Mouse (Mus musculus) midbrain, embryonic 13.5 days (tissue): Measurements from ENCODE around the gene Zfp949. TPM values are rescaled to one million over a fixed set of nuclear protein-coding genes. Genes with fewer than 3 reads are reported as not detected.
A peak's percentile ranks its signal among the peaks of the same experiment; 100 is the strongest.

Experiments
- ATAC-seq: fragments of 200-750 bp; cut with Nextera tagmentation; 2 replicates; pipeline ENCODE4 v1.8.0; 2017; ENCODE audit warnings: mild to moderate bottlenecking, moderate TSS enrichment, moderate library complexity
- H3K27ac ChIP-seq: fragments of 300-500 bp; sonication (generic); 2 replicates; pipeline ENCODE4 v1.5.1; 2015; ENCODE audit warnings: inconsistent platforms, mild to moderate bottlenecking, moderate library complexity
- H3K27me3 ChIP-seq: fragments of 300-500 bp; sonication (generic); 2 replicates; pipeline ENCODE4 v1.6.1; 2015; ENCODE audit warnings: mild to moderate bottlenecking, inconsistent platforms
- H3K36me3 ChIP-seq: fragments of 300-500 bp; sonication (generic); 2 replicates; pipeline ENCODE4 v1.6.1; 2015; ENCODE audit warnings: mild to moderate bottlenecking, inconsistent platforms
- H3K4me1 ChIP-seq: fragments of 300-500 bp; sonication (generic); replicated peaks from 2 replicates; pipeline ENCODE4 v1.6.1; 2015; ENCODE audit warnings: inconsistent platforms
- H3K4me2 ChIP-seq: fragments of 300-500 bp; sonication (generic); replicated peaks from 2 replicates; pipeline ENCODE4 v1.6.1; 2015; ENCODE audit warnings: moderate library complexity, mild to moderate bottlenecking, inconsistent platforms
- H3K4me3 ChIP-seq: fragments of 300-500 bp; sonication (generic); replicated peaks from 2 replicates; pipeline ENCODE4 v1.5.1; 2015; ENCODE audit warnings: mild to moderate bottlenecking, inconsistent platforms
- H3K9ac ChIP-seq: fragments of 300-500 bp; sonication (generic); replicated peaks from 2 replicates; pipeline ENCODE4 v1.6.1; 2015; ENCODE audit warnings: mild to moderate bottlenecking, inconsistent platforms
- H3K9me3 ChIP-seq: fragments of 300-500 bp; sonication (generic); 2 replicates; pipeline ENCODE4 v1.6.1; 2016; ENCODE audit warnings: mild to moderate bottlenecking, inconsistent platforms
- WGBS: fragments of 180-500 bp; shearing (Covaris S2); methylation state at CpG from one replicate; pipeline ENCODE4 v1.1.7; 2015; 5-methylcytosine and 5-hydroxymethylcytosine counted together
- polyA plus RNA-seq: library from polyadenylated mRNA; unstranded; fragments of >200 nt; fragmentation: Nextera tagmentation; extraction: Ambion mirVana; gene quantifications from 2 replicates; pipeline ENCODE4 v1.2.1, GENCODE M21; 2015

The Zfp949 gene
- 18.5 and 20.4 TPM in 2 replicates for polyA plus RNA-seq

DNA sequence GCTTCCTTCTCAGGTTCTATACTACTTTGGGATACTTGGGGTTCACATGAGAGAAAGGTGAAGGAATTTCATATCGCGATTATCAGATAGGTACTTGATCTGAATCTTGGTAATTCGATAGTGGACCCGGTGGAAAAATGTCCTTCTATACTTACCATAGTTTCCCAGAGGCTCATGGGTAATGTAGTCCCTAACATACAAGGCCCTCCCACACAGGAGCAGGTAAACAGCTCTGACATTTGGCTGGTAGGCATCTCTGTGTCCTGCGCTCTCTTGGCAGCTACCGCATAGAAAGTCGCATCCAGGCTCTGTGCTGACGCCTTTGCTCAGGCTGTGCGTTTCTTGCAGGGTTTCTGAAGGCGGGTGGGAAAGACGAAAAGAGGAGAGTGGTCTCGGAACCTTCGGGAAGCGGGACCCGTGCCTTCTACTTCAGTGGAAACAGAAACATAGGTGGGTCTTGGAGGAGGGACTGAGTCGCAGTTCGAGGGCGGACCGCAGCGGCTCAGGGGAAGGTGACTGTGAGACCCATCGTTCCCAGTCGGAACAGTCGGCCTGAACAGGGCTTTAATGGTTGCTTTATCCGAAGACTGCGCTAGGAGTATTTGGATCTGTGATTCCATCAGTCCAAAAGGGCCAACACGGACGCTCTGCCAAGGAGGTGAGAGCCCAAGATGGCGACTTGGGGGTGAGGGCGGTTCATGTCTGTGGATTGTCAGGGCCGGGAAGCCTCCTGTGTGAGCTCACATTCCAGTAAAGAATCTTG, at the start of gene Zfp949:
Gene Zfp949, plus strand, starts transcription at position 170 of the 763 bp plus-strand sequence.
- H3K9ac ChIP-seq = peak within 1 kb of the TSS; percentile 84
- WGBS = under 1% methylated on average over 30 of the region's 30 CpGs
- no peaks in the 10 kb centered on the region for H3K27me3 ChIP-seq
- no peaks in the 10 kb centered on the region for H3K9me3 ChIP-seq
- H3K4me2 ChIP-seq = peak within 1 kb of the TSS; percentile 69
- H3K4me1 ChIP-seq = peaks cover 32% of the 10 kb centered on the region
- H3K27ac ChIP-seq = peak within 1 kb of the TSS; percentile 86
- peak; percentile 93 for ATAC-seq
- H3K36me3 ChIP-seq = peaks cover 9% of the 10 kb centered on the region
- peak within 1 kb of the TSS; percentile 81 for H3K4me3 ChIP-seq

- H3K4me3 ChIP-seq = no peak overlapping the region
- no peaks in the 10 kb centered on the region for H3K27me3 ChIP-seq
- 96% methylated on average over 2 of the region's 2 CpGs for WGBS
- H3K9me3 ChIP-seq = no peaks in the 10 kb centered on the region
- no peaks in the 10 kb centered on the region for H3K36me3 ChIP-seq
- no peak overlapping the region for H3K27ac ChIP-seq
- no peaks in the 10 kb centered on the region for H3K4me1 ChIP-seq
- ATAC-seq = no peak
- H3K9ac ChIP-seq = no peak overlapping the region
- no peak overlapping the region for H3K4me2 ChIP-seq
These were observed 47.7 kb upstream of the Zfp949 start for GRCm38 (mm10) chr9:88500112-88500511.

GRCm38 (mm10) chr9:88501846-88502245, 46.0 kb upstream of the Zfp949 start:
- Histone ChIP-seq H3K4me3 (no peak overlapping the region), H3K27me3 (no peaks in the 10 kb centered on the region), H3K36me3 (no peaks in the 10 kb centered on the region), H3K4me2 (no peak overlapping the region), H3K4me1 (no peaks in the 10 kb centered on the region), H3K9me3 (no peaks in the 10 kb centered on the region), H3K27ac (no peak overlapping the region), H3K9ac (no peak overlapping the region)
- 90% methylated on average over 6 of the region's 6 CpGs for WGBS
- ATAC-seq = no peak

DNA sequence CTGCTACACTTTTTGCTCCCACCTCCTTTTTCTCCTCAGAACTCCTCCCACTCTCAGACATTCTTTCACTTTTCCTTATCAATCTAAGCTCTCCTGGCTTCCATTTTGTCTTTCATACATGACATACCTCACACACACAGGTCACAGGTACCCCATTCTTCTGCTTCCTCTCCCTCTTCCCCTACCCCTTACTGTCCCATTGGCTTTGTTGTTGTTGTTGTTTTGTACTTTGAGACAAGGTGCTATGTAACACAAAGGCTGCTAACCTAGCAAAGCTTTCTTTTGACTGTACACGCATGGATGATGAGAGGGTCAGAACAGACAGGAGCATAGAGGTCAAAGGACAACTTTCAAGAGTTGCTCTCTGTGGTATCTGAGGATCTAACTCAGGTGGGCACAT, 32.3 kb upstream of the Zfp949 start:
- Histone ChIP-seq H3K36me3 (peaks cover 10% of the 10 kb centered on the region), H3K4me3 (no peak overlapping the region), H3K4me1 (peaks cover 16% of the 10 kb centered on the region), H3K9me3 (no peaks in the 10 kb centered on the region), H3K4me2 (no peak overlapping the region), H3K27me3 (no peaks in the 10 kb centered on the region), H3K27ac (no peak overlapping the region), H3K9ac (no peak overlapping the region)
- no peak for ATAC-seq
- WGBS = 86% methylated on average over 1 of the region's 1 CpGs

- no peak overlapping the region for H3K4me2 ChIP-seq
- no peaks in the 10 kb centered on the region for H3K9me3 ChIP-seq
- no peak overlapping the region for H3K4me3 ChIP-seq
- peaks cover 17% of the 10 kb centered on the region for H3K36me3 ChIP-seq
- no peak overlapping the region for H3K9ac ChIP-seq
- WGBS = 87% methylated on average over 3 of the region's 3 CpGs
- ATAC-seq = no peak
- no peak overlapping the region for H3K27ac ChIP-seq
- no peaks in the 10 kb centered on the region for H3K27me3 ChIP-seq
- H3K4me1 ChIP-seq = peaks cover 23% of the 10 kb centered on the region
These were observed 31.3 kb upstream of the Zfp949 start for GRCm38 (mm10) chr9:88516361-88516995.

DNA sequence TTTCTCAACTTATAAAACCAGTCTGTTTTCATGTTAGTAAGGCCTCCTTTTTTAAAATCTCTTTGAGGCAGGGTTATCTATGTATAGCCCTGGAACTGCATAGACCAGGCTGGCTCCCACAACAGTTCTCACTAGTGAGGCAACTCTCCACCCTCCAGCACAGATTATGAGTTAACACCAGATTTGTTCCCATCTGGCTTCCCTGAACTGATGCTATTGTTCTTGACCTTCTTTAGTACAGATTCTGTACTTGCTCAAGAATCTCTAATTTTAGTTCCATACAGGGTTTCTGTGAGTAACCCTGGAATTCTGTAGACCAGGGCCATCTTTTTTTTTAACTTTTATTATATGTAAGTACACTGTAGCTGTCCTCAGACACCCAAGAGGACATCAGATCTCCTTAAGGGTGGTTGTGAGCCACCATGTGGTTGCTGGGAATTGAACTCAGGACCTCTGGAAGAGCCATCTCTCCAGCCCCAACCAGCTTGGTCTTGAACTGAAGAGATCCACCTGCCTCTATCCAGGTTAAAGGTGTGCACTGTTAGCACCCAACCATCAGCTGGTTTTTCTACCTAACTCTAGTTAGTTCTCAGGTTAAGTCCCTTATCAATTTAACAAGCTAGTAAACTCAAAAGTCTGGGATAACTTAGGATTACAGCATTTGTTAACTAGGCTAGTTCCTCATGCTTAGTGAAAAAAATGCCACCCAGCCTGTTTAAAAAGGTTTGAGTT, 28.3 kb upstream of the Zfp949 start:
- H3K4me3 ChIP-seq = peak overlapping the region; percentile 90; the same call in 1 of the 2 replicates
- H3K9me3 ChIP-seq = no peaks in the 10 kb centered on the region
- H3K27ac ChIP-seq = no peak overlapping the region
- no peak for ATAC-seq
- H3K4me1 ChIP-seq = peaks cover 26% of the 10 kb centered on the region
- H3K9ac ChIP-seq = no peak overlapping the region
- H3K27me3 ChIP-seq = no peaks in the 10 kb centered on the region
- H3K36me3 ChIP-seq = peaks cover 17% of the 10 kb centered on the region
- H3K4me2 ChIP-seq = peak overlapping the region; percentile 77

DNA sequence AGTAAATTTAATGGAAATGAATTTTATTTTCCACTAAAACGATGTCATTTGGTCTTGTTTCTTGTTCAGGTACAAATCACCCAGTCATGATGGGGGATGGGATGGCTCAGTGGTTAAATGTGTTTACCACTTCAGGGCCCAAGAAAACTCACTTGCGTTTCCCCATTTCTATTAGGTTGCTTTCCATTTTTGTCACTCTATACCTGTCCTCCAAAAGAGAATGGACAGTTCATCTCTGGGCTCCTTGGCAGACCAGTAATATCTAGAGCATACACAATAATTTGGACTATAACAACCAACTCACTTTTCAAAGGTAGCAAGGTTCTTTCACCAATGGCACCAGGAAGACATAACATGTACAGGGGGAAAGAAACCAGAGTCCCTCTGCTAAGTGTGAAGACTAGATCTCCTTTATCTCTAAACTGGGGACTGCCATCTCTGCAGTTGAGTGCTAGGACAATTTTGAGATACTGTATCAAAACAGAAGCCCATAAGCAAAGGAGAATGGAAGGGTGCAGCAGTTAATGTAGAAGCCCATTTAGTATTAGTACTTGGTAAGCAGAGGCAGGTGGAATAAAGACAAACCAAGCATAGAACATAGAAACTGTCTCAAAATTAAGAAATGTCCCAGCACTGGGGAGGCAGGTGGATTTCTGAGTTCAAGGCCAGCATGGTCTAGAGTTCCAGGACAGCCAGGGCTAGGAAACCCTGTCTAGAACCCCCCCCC, 27.5 kb upstream of the Zfp949 start:
- Histone ChIP-seq H3K27me3 (0 out of 2 replicates have a peak, but pooled peaks cover 3% of the 10 kb centered on the region), H3K9me3 (no peaks in the 10 kb centered on the region), H3K36me3 (peaks cover 17% of the 10 kb centered on the region), H3K4me1 (peaks cover 26% of the 10 kb centered on the region), H3K9ac (peak overlapping the region; percentile 95), H3K27ac (no peak overlapping the region), H3K4me2 (peak overlapping the region; percentile 77), H3K4me3 (peak overlapping the region; percentile 90)
- WGBS = 25% methylated on average over 2 of the region's 2 CpGs
- no peak for ATAC-seq

DNA sequence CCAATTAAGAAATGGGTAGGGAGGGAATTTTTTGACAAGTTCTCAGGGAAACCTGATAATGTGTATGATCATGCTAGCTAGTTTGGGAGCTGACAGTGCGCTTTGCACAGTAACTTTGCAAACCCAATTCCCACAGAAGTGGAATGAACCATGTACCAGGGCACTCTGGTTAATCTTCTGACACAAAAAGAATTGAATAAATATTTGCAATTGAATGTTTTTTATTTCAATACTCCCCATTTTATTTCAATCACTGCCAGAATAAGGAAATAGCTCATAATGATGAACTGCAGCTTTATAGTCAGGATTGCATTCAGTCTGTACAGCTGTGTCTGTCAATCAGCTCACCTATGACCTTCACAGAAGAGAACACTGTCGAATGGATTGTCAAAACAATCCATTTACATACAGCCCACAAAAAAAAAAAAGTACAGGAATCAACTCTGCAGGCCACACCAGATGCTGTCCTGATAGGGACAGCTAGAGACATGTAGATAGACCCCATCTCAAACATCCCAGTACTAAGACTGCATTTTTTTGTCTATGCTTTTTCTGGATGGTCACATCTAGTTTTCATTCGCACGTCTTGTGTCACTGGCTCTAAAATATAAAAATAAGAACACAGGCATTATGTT, 26.9 kb upstream of the Zfp949 start:
- Histone ChIP-seq H3K4me3 (peak overlapping the region; percentile 90), H3K9ac (peak overlapping the region; percentile 95), H3K27ac (no peak overlapping the region), H3K36me3 (peaks cover 17% of the 10 kb centered on the region), H3K27me3 (0 out of 2 replicates have a peak, but pooled peaks cover 3% of the 10 kb centered on the region), H3K9me3 (no peaks in the 10 kb centered on the region), H3K4me1 (peaks cover 26% of the 10 kb centered on the region), H3K4me2 (peak overlapping the region; percentile 77)
- no peak for ATAC-seq
- WGBS = 24% methylated on average over 4 of the region's 4 CpGs

DNA sequence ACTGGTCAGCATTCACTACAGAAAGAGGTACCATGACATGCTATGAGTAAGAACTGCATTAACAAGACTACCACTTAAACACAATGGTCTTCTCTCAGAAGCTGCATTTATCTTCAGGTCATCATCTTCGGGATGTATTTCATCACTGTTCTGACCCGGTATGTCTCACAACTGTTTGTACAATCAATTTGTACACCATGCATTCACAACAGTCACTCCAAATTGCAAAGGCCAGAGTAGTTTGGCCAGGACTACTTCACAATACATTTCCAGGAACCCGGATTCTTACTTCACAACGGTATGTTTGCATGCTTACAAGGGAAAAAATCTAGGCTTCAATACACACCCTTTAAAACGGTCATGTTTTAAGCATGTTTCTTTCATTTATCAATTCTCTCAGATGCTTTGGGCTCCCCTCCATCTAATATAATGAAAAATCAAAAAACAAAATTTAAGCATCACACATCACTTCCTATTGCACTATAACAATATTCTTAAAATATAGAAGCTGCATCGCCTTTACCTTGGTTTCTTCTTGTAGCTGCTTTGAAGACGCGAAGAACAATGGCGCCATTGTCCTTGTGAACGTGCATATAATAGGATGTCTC, 25.8 kb upstream of the Zfp949 start:
- peak overlapping the region; percentile 90 for H3K4me3 ChIP-seq
- no peaks in the 10 kb centered on the region for H3K9me3 ChIP-seq
- 0% methylated on average over 10 of the region's 10 CpGs for WGBS
- no peak for ATAC-seq
- peak overlapping the region; percentile 95 for H3K27ac ChIP-seq
- 0 out of 2 replicates have a peak, but pooled peaks cover 3% of the 10 kb centered on the region for H3K27me3 ChIP-seq
- H3K9ac ChIP-seq = peak overlapping the region; percentile 95
- H3K4me2 ChIP-seq = peak overlapping the region; percentile 77
- H3K4me1 ChIP-seq = peaks cover 26% of the 10 kb centered on the region
- H3K36me3 ChIP-seq = peaks cover 17% of the 10 kb centered on the region

DNA sequence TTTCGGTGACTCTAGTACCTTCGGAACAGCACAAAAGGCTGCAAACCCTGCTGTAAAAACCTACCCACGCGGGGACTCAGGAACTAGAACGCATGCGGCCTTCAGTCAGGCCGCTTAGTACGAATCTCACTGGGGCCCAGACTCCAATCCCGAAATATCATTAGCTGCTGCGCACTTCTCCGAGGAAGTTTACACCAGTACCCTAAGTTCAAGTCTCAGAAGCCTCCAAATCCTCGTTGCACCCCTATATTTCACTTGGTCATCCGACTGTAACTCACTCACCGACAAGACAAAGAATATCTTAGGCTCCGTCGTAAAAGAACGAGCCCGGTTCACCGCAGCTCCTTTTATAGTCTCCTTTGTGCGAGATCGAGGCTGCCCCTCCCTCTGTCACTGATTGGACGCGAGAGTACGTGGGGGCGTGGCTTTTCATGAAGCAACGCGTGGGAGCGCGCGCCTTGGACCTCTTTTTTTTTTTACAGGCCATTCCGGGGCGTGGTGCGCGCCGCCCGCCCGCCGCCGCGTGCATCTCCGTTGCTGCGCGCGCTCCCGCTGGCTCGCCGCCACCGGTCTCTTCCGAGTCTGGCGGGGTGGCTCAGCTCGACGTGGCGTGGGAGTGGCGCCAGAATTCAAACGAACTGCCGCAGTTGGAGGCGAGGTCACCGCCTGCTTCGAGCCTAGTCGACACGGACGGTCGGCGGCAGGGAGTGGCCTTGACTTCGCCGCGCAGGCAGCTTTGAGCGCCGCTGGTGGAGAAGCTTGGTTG, 25.1 kb upstream of the Zfp949 start:
- Histone ChIP-seq H3K27me3 (0 out of 2 replicates have a peak, but pooled peaks cover 3% of the 10 kb centered on the region), H3K4me1 (peaks cover 26% of the 10 kb centered on the region), H3K9ac (peak overlapping the region; percentile 95), H3K9me3 (no peaks in the 10 kb centered on the region), H3K27ac (peak overlapping the region; percentile 95), H3K4me2 (peak overlapping the region; percentile 77), H3K4me3 (peak overlapping the region; percentile 90), H3K36me3 (peaks cover 17% of the 10 kb centered on the region)
- peak; percentile 92 for ATAC-seq
- WGBS = under 1% methylated on average over 69 of the region's 69 CpGs
